Mouse (Mus musculus): ENCODE results near the gene Amigo3. TPM values are rescaled to one million over a fixed set of nuclear protein-coding genes. Genes with fewer than 3 reads are reported as not detected.

Amigo3 gene
- polyA plus RNA-seq, 1 experiment from 2014 or later: 1.4 TPM

DNA sequence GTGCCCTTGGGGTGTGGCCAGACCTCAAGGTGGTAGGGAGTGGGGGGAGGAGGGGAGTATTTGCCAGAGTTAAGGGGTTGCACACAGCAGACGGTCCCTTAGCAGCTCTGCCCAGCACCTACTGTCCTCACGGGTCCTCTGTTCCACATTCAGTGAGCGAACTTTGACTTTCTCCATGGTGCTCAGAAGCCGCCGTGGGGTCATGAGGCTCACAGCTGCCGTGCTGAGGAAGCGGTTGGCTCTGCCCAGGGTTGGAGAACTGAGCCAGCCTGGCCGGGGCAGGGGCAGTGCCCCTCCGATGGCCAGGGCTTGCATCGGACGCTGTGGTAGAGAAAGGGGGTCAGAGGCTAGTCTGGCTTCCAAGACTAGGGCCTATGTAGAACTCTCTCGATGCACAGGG lies 10.4 kb downstream of the Amigo3 start:
- ATAC-seq (replicated peaks; ENCODE audit: low FRiP score, low read depth) (no peak; the same call in 1 of the 2 replicates), DNase-seq (ENCODE audit: low spot score) (no peak)
- Histone ChIP-seq H3K4me2 (ENCODE audit: low read length) (no peak overlapping the region), H3K36me3 (ENCODE audit: insufficient read depth, low read length) (peaks cover 35% of the 10 kb centered on the region), H3K27ac (no peak overlapping the region), H3K27me3 (ENCODE audit: insufficient read depth, low read length) (no peaks in the 10 kb centered on the region), H3K9me3 (replicated peaks; ENCODE audit: low read length) (no peaks in the 10 kb centered on the region), H3K9ac (ENCODE audit: low read depth, low read length) (no peak overlapping the region), H3K4me1 (replicated peaks; ENCODE audit: insufficient read depth, low read length) (no peaks in the 10 kb centered on the region), H3K4me3 (replicated peaks; ENCODE audit: low read depth, low read length) (no peak overlapping the region)
- 85% methylated on average over 12 of the region's 12 CpGs for WGBS
- TF ChIP-seq CTCF (IDR thresholded peaks at IDR 0.05; ENCODE audit: low read depth): no peak

DNA sequence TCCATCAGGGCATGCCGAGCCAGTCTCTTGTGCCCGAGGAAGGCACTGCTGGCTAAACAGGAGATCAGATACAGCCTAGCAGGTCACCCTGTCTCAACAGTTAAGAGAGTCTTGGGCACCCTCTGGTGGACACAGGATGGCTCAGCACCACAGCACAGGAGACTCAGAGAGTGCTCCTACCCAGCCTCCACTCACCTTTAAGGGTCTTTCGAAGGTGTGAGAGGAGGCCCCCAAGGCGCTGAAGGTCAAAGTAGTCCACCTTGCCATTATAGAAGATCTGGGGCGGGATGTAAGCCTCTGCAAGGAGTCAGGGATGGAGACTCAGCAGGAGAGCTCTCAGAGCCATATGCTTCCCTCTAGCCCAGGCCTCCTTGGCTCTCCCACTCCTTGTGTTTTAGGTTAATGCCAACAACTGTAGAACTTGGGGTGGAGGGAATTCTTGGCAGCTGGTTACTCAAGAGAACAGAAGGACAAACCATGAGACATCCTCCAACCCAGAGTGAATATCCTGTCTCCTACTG lies 12.6 kb downstream of the Amigo3 start:
- Histone ChIP-seq H3K4me2 (ENCODE audit: low read length) (no peak overlapping the region), H3K9ac (ENCODE audit: low read depth, low read length) (no peak overlapping the region), H3K9me3 (replicated peaks; ENCODE audit: low read length) (no peaks in the 10 kb centered on the region), H3K4me1 (replicated peaks; ENCODE audit: insufficient read depth, low read length) (no peaks in the 10 kb centered on the region), H3K27me3 (ENCODE audit: insufficient read depth, low read length) (no peaks in the 10 kb centered on the region), H3K36me3 (ENCODE audit: insufficient read depth, low read length) (peaks cover 33% of the 10 kb centered on the region), H3K27ac (no peak overlapping the region), H3K4me3 (replicated peaks; ENCODE audit: low read depth, low read length) (no peak overlapping the region)
- WGBS: 35% methylated on average over 5 of the region's 5 CpGs
- no peak; the same call in 1 of the 2 replicates for ATAC-seq (replicated peaks; ENCODE audit: low FRiP score, low read depth)
- peak; percentile 79 for TF ChIP-seq CTCF (IDR thresholded peaks at IDR 0.05; ENCODE audit: low read depth)
- DNase-seq (ENCODE audit: low spot score): peak; percentile 72

- H3K9ac ChIP-seq (ENCODE audit: low read depth, low read length): no peak overlapping the region
- no peak for ATAC-seq (replicated peaks; ENCODE audit: low FRiP score, low read depth)
- no peak overlapping the region for H3K4me3 ChIP-seq (replicated peaks; ENCODE audit: low read depth, low read length)
- WGBS: 85% methylated on average over 7 of the region's 7 CpGs
- no peak overlapping the region for H3K4me2 ChIP-seq (ENCODE audit: low read length)
- H3K4me1 ChIP-seq (replicated peaks; ENCODE audit: insufficient read depth, low read length): no peaks in the 10 kb centered on the region
- peaks cover 32% of the 10 kb centered on the region for H3K36me3 ChIP-seq (ENCODE audit: insufficient read depth, low read length)
- no peak overlapping the region for H3K27ac ChIP-seq
- TF ChIP-seq CTCF (IDR thresholded peaks at IDR 0.05; ENCODE audit: low read depth): peak; percentile 44; the same call in 1 of the 2 replicates
- DNase-seq (ENCODE audit: low spot score): no peak
- H3K27me3 ChIP-seq (ENCODE audit: insufficient read depth, low read length): no peaks in the 10 kb centered on the region
- no peaks in the 10 kb centered on the region for H3K9me3 ChIP-seq (replicated peaks; ENCODE audit: low read length)
These were observed 14.2 kb downstream of the Amigo3 start for GRCm38 (mm10) chr9:108067199-108067598.

- DNase-seq (ENCODE audit: low spot score) (peak; percentile 92), ATAC-seq (replicated peaks; ENCODE audit: low FRiP score, low read depth) (no peak)
- Histone ChIP-seq H3K27ac (no peak overlapping the region), H3K4me2 (ENCODE audit: low read length) (no peak overlapping the region), H3K4me3 (replicated peaks; ENCODE audit: low read depth, low read length) (no peak overlapping the region), H3K4me1 (replicated peaks; ENCODE audit: insufficient read depth, low read length) (no peaks in the 10 kb centered on the region), H3K36me3 (ENCODE audit: insufficient read depth, low read length) (peaks cover 27% of the 10 kb centered on the region; the same call in 1 of the 2 replicates), H3K9ac (ENCODE audit: low read depth, low read length) (no peak overlapping the region), H3K27me3 (ENCODE audit: insufficient read depth, low read length) (no peaks in the 10 kb centered on the region), H3K9me3 (replicated peaks; ENCODE audit: low read length) (no peaks in the 10 kb centered on the region)
- WGBS: 16% methylated on average over 8 of the region's 8 CpGs
- peak; percentile 98 for TF ChIP-seq CTCF (IDR thresholded peaks at IDR 0.05; ENCODE audit: low read depth)
These were observed 14.9 kb downstream of the Amigo3 start for GRCm38 (mm10) chr9:108067900-108068299.

DNA sequence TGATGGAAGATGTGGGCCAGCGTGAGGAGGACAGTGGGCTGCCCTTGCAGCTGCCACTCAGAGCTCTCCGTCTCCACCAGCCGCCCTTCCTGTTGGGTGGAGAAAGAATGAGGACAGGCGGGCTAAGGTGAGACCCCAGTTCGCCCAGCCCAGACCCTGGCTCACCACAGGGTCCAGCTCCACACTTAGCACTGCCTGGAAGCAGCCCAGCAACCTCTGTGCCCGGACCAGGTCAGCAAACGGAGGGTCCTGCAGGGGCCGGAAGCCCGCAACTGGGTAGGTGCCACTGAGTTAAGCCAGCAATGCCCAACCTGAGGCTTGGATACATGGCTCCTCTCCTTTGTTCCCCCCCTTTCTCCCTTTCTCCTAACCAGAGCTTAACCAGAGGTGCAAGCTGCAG lies 16.0 kb downstream of the Amigo3 start:
- Histone ChIP-seq H3K4me1 (replicated peaks; ENCODE audit: insufficient read depth, low read length) (no peaks in the 10 kb centered on the region), H3K9me3 (replicated peaks; ENCODE audit: low read length) (no peaks in the 10 kb centered on the region), H3K4me2 (ENCODE audit: low read length) (no peak overlapping the region), H3K27ac (no peak overlapping the region), H3K27me3 (ENCODE audit: insufficient read depth, low read length) (no peaks in the 10 kb centered on the region), H3K36me3 (ENCODE audit: insufficient read depth, low read length) (peaks cover 17% of the 10 kb centered on the region; the same call in 1 of the 2 replicates), H3K4me3 (replicated peaks; ENCODE audit: low read depth, low read length) (no peak overlapping the region), H3K9ac (ENCODE audit: low read depth, low read length) (no peak overlapping the region)
- ATAC-seq (replicated peaks; ENCODE audit: low FRiP score, low read depth) (no peak), DNase-seq (ENCODE audit: low spot score) (no peak)
- no peak for TF ChIP-seq CTCF (IDR thresholded peaks at IDR 0.05; ENCODE audit: low read depth)
- 93% methylated on average over 9 of the region's 9 CpGs for WGBS

DNA sequence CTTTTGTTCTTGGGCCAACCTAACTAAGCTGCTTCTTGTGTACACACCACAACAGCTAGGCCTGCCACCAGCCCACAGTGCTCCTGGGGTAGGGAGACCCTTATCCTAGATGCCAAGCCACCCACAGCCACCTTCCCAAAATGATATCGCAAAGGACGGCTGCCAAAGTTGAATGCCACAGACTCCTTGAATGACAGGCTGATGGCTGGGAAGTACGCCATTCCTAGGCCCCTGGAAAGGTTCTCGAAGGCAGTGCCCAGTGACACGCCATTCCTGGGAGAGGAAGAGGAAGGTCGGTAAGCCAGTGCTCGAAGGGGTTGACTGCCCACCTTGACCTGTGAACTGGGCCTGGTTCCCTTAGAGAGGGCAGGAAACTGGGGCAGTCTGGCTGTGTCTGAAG lies 16.6 kb downstream of the Amigo3 start:
- Histone ChIP-seq H3K36me3 (ENCODE audit: insufficient read depth, low read length) (peaks cover 14% of the 10 kb centered on the region; the same call in 1 of the 2 replicates), H3K9ac (ENCODE audit: low read depth, low read length) (no peak overlapping the region), H3K9me3 (replicated peaks; ENCODE audit: low read length) (no peaks in the 10 kb centered on the region), H3K27me3 (ENCODE audit: insufficient read depth, low read length) (no peaks in the 10 kb centered on the region), H3K27ac (no peak overlapping the region), H3K4me3 (replicated peaks; ENCODE audit: low read depth, low read length) (no peak overlapping the region), H3K4me1 (replicated peaks; ENCODE audit: insufficient read depth, low read length) (no peaks in the 10 kb centered on the region), H3K4me2 (ENCODE audit: low read length) (no peak overlapping the region)
- ATAC-seq (replicated peaks; ENCODE audit: low FRiP score, low read depth): no peak
- DNase-seq (ENCODE audit: low spot score): no peak
- WGBS: 85% methylated on average over 7 of the region's 7 CpGs
- TF ChIP-seq CTCF (IDR thresholded peaks at IDR 0.05; ENCODE audit: low read depth): no peak

DNA sequence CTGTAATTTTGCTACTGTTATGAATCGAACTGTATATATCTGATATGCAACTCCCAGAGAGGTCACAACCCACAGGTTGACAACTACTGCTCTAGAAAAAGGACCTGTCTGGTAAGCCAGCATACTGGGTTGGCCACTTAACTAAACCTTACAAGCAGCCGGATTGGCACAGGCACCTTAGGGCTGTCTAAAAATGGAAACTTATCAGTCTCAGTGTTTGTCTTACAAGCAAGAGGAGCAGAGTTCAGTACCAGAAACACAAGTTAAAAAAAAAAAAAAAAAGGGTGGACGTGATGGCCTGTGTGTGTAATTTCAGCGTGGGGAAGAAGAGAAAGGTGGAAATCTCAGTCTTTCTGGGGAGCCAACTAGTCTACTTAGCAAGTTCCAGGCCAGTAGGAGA lies 18.8 kb downstream of the Amigo3 start:
- Histone ChIP-seq H3K9ac (ENCODE audit: low read depth, low read length) (no peak overlapping the region), H3K27ac (no peak overlapping the region), H3K4me3 (replicated peaks; ENCODE audit: low read depth, low read length) (no peak overlapping the region), H3K4me2 (ENCODE audit: low read length) (no peak overlapping the region), H3K27me3 (ENCODE audit: insufficient read depth, low read length) (no peaks in the 10 kb centered on the region), H3K9me3 (replicated peaks; ENCODE audit: low read length) (no peaks in the 10 kb centered on the region), H3K4me1 (replicated peaks; ENCODE audit: insufficient read depth, low read length) (no peaks in the 10 kb centered on the region), H3K36me3 (ENCODE audit: insufficient read depth, low read length) (peaks cover 14% of the 10 kb centered on the region; the same call in 1 of the 2 replicates)
- ATAC-seq (replicated peaks; ENCODE audit: low FRiP score, low read depth) (no peak), DNase-seq (ENCODE audit: low spot score) (no peak)
- WGBS: 92% methylated on average over 4 of the region's 4 CpGs
- no peak for TF ChIP-seq CTCF (IDR thresholded peaks at IDR 0.05; ENCODE audit: low read depth)
